Mouse (Mus musculus) spleen, postnatal 10 days (tissue): ENCODE results near the gene Serp1.
A peak's percentile ranks its signal among the peaks of the same experiment; 100 is the strongest.

Experiments
- DNase-seq, 2 experiments: peaks; one replicate each; pipeline ENCODE4 v3.0.0; 2021 to 2022; ENCODE audit warnings: low spot score in 2 of 2

Serp1 gene

GRCm38 (mm10) chr3:58525652-58526407, at the start of gene Serp1, which contains the start of gene Eif2a:
Gene Serp1 (minus strand): TSS chr3:58525892.
Gene Eif2a (plus strand): TSS chr3:58525821.
- peak; percentile 95 to 97 for DNase-seq

DNA sequence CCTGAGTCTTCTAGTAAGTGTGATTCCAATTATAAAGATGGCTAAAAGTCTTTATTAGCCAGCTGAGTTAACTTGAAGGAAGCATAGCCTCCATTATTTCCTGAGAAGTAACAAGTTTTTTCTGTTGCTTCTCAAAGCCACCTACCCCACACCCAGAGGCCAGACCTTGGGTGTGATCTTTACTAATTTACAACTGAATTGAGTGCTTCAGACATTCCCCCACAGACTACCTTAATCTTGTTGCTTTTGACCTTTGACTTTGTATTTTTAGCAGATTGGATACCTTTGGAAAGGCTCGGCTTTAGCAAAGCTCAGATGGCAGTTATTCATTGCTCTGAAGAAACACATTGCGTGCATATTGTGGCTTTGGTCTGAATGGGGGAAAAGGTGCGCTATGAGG, 45.1 kb upstream of the Serp1 start:
- no peak for DNase-seq

GRCm38 (mm10) chr3:58561437-58561836, 35.7 kb upstream of the Serp1 start:
- DNase-seq, result no peak

DNA sequence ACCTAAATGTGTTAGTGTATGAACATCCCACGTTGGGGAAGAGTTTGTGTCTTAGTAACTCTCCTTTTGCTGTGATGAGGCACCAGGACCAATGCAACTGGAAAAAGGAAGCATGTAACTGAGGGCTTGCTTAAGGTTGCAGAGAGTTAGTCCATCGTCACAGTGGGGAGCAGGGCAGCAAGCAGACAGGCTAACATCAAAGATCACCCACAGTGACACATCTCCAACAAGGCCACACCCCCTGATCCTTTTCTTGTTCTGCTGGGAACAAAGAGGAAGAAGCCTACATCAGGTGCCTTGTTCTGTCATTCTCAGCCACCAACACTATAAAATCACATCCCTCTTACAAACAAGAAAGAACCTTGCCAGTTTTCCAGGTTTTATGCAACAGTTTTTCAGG, 34.2 kb upstream of the Serp1 start:
- no peak for DNase-seq

- DNase-seq, result no peak
Observed at GRCm38 (mm10) chr3:58556649-58557048, 31.0 kb upstream of the Serp1 start.

DNA sequence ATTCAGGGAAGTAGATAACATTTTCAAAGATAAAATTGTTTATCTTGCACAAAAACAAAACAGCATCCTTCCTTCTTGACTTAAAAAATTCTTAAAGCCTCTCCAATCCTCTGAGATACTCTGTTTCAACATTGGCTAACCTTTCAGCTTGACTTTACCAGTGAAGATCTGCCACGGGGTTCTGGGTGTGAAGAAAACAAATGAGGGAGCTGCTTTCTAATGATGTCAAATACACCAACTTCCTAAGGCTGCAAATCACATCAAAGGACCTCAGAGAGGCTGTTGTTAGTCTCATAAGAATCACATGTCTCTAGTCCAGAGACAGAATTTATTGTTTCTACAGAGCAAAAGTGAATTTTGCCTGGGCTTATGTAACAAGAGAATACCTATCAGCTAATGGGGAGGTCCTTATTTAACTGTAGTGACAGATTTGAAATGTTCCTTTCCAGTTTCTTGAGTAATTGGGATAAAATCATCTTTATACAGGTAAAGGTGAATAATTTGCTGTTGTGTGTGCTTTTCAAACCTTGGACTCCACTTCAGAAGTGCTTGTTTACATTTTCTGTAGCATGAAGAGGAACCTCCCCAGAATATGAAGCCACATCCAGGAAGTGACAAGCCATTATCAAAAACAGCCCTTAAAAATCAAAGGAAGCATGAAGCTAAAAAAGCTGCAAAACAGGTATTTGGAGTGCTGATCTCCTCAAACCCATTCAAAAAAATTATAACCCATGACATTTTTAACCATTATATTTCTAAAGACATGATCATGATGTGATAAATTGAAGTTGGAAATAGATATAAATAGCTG, 26.5 kb upstream of the Serp1 start:
- no peak for DNase-seq

GRCm38 (mm10) chr3:58536573-58536972, 10.9 kb upstream of the Serp1 start:
- no peak for DNase-seq

DNA sequence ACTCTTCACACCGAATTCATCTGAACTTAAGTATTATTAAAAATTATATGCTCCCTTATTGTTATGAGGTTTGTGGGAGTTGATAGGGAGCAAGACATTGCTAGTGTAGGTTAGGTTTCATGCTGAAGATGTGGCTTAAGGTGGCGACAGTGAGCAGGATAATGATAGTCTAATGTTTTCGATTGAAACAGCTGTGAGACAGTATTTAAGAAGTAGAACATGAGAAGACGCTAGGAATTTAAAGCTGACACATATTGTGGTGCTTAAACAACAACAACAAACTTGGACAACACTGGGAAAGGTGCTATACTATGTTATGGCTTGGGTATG, 681 bp upstream of the Serp1 start:
- DNase-seq, result no peak

DNA sequence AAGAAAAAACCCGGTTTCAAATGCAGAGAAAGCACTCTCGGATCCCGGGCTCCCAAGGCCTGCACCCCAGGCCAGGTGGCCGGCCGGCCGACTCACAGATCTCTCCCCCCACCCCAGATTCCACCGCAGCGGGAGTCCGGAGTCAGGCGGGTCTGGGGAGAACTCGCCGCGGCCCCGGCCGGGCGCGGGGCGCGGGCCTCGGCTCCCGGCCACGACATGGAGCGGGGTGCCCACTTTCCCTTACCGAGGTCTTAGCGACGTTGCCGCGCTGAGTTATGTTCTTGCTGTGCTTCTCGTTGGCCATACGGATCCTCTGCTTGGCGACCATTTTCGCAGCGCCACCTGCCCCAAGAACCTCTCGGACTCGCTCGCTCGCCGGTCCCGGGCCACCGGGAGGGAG, 526 bp downstream of the Serp1 start:
- DNase-seq, result no peak

DNA sequence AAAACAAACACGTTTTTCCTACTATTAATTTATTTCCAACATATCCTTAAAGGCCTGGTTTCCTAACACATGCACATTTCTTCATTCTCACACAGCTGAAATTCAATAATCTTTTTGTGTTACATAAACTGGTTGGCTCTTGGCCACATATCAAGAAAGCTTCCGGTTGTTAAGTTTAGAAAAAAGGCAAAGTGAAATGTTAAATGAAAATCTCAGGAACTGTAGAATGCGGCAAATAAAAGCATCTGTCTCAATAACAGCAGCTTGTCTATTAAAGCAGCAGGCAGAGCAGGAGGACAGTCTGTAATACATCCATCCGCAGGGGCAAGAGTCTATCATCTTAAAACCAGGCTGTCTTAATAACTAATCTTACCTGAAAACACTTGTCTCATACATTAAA, 1.4 kb downstream of the Serp1 start:
- DNase-seq, result no peak

DNA sequence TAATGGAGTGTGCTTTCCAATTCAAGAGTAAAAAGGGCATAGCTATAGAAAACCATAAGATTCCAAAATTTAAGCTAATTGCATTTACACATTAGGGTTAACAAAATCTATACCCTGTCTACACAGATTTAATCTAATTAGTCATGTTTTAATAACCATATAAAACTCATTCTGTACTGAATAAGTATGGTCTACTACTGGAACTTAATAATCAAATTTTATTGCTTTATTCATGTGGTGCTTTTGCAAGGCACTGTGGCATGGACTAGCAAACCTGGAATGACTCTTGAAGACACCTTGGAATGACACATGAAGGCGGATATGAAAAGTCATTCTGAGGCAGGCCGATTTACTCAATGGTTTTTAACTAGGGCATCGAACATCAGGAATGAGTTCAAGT, 2.3 kb downstream of the Serp1 start:
- DNase-seq, result no peak

- no peak for DNase-seq
Observed at GRCm38 (mm10) chr3:58521361-58521760, 4.3 kb downstream of the Serp1 start.

DNA sequence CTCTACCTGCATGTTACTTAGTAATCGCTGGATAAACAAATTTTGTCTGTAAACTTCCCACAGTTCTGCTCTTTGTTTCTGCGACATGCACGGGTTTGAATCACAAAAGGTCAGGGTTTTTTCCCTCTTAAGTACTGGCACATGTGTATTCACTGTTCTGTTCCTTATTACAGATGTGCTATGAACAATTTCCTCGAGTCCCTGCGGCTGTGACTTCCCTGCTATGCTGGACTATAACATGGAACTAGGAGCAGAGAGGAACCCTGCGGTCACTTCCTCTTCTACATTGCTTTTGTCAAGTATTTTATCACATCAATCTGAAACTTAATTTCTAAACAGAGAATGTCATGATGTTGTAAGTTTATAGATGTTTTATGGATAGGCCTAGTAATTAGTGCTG, 5.4 kb downstream of the Serp1 start:
- DNase-seq, result no peak

DNA sequence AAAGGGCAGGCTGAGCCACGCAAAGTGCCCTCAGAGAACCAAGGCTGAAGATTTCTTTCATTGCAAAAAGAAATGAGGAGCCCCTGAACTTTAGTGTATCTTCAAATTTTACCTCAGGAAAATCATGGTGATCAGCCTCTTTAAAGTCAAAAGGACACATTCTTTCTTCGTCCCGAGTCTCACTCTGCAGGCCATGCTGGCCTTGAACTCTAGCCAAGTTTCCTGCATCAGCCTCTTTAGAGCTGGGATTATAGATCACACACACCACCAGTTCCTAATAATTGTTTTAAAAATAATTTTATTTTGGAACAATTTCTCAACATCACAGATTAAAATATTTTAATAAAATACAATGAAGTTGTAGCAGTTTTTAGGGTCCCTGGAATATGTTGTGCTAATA, 6.2 kb downstream of the Serp1 start:
- DNase-seq, result no peak

DNA sequence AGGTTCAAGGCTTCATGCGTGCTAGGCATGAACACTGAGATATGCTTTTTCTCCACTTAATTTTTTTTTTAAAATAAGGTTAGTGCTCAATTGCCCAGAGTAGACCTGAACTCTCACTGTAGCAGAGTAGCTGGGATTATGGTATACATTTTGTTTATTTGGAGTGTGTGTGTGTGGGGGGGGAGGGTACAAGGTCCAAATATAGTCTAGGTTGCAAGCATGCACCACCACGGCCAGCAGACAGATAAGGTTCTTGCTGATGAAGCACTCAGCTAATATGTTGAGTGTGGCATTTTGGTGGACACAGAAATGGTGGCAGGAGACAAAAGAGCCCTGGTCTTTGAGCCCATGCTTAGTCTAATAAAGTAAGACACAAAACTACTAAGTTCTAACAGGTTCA, 6.7 kb downstream of the Serp1 start:
- no peak for DNase-seq

DNA sequence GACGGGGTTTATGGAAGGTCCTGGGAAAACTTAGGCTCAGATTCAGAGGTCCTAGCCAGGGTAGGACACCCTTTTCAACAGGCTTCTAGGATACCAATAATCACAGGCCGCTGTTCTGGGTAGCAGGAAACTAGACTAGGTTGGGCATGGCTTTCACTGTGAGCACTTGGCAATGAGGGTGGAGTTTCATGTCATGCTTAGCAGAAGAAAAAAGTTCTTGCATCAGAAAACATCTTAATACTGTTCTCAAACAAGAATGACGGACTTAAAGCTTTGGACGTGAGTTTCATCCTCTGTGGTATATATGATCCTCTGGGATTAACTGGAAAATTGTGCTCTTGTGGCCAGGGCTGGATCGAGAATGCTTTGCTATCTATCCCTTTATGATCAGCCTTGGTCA, 7.9 kb downstream of the Serp1 start:
- DNase-seq, result peak in 1 of 2 experiments; percentile 41

- DNase-seq, result peak in 1 of 2 experiments; percentile 60
Observed at GRCm38 (mm10) chr3:58517258-58517657, 8.4 kb downstream of the Serp1 start.

GRCm38 (mm10) chr3:58516602-58516976, 9.1 kb downstream of the Serp1 start:
- DNase-seq, result peak in 1 of 2 experiments; percentile 42

GRCm38 (mm10) chr3:58515947-58516601, 9.6 kb downstream of the Serp1 start:
- DNase-seq, result no peak

DNA sequence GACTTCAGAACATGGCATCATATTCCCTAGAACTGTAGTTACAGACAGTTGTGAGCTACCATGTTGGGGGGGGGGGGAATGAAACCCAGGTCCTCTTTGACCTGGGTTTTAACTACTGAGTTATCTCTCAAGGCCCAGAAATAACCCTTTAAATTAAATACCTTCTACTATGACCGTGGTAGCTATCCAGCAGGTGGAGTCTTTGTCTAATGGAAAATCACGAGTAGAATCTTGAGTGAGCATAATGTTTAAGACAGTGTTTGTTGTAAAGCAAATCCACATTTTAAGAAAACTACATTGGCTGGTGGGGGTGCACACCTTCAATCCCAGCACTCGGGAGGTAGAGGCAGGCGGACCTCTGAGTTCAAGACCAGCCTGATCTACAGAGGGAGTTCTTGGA, 12.2 kb downstream of the Serp1 start:
- no peak for DNase-seq

GRCm38 (mm10) chr3:58512740-58513139, 13.0 kb downstream of the Serp1 start:
- DNase-seq, result no peak

DNA sequence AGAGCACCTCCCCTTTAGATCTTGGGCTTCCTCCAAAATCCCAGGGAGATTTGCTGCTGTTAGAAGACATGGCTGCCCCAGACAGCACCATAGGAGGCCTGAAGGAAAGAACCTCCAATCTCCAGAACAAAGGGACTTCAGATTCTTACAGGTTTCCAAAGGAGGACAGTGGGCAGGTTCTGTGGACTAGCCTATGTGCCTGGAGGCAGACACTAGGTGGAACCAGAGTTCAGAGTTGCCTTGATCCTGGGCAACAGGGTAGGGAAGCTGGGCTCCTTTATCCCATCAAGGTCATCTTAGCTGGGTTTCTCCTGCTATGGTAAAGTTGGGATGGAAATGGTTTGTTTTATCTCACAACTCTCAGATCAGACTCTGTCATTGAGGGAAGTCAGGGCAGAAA, 14.1 kb downstream of the Serp1 start:
- peak in 1 of 2 experiments; percentile 28 for DNase-seq
